Mouse (Mus musculus) lung, embryonic 15.5 days (tissue): Measurements from ENCODE around the gene Gm32687. TPM values are rescaled to one million over a fixed set of nuclear protein-coding genes. Genes with fewer than 3 reads are reported as not detected.
"Not testable (repeated sequence)": the region's sequence is repeated elsewhere in the genome, so short reads cannot be mapped to it uniquely, and the experiment has no call there.

Experiments
- ATAC-seq: fragments of 200-750 bp; cut with Nextera tagmentation; 2 replicates; pipeline ENCODE4 v1.8.0; 2017; ENCODE audit warnings: moderate number of reproducible peaks, borderline replicate concordance; ENCODE audit not compliant: low FRiP score, low TSS enrichment; ENCODE audit errors: extremely low read depth
- H3K27ac ChIP-seq: fragments of 300-500 bp; sonication (generic); 2 replicates; pipeline ENCODE4 v1.5.1; 2015; ENCODE audit warnings: moderate library complexity, mild to moderate bottlenecking, inconsistent platforms
- H3K27me3 ChIP-seq: fragments of 300-500 bp; sonication (generic); 2 replicates; pipeline ENCODE4 v1.6.1; 2015; ENCODE audit warnings: inconsistent platforms
- H3K36me3 ChIP-seq: fragments of 300-500 bp; sonication (generic); 2 replicates; pipeline ENCODE4 v1.6.1; 2015; ENCODE audit warnings: inconsistent platforms
- H3K4me1 ChIP-seq: fragments of 300-500 bp; sonication (generic); 2 replicates; pipeline ENCODE4 v1.6.1; 2015; ENCODE audit warnings: inconsistent platforms
- H3K4me2 ChIP-seq: fragments of 300-500 bp; sonication (generic); 2 replicates; pipeline ENCODE4 v1.6.1; 2015; ENCODE audit warnings: inconsistent platforms, mild to moderate bottlenecking, moderate library complexity
- H3K4me3 ChIP-seq: fragments of 300-500 bp; sonication (generic); 2 replicates; pipeline ENCODE4 v1.5.1; 2015; ENCODE audit warnings: mild to moderate bottlenecking, inconsistent platforms
- H3K9ac ChIP-seq: fragments of 300-500 bp; sonication (generic); 2 replicates; pipeline ENCODE4 v1.6.1; 2015; ENCODE audit warnings: inconsistent platforms
- H3K9me3 ChIP-seq: fragments of 300-500 bp; sonication (generic); 2 replicates; pipeline ENCODE4 v1.6.1; 2016; ENCODE audit warnings: inconsistent platforms
- WGBS: fragments of 180-500 bp; shearing (Covaris S2); methylation state at CpG from one replicate; pipeline ENCODE4 v1.1.7; 2015; 5-methylcytosine and 5-hydroxymethylcytosine counted together
- polyA plus RNA-seq: library from polyadenylated mRNA; unstranded; fragments of >200 nt; fragmentation: Nextera tagmentation; extraction: Ambion mirVana; gene quantifications from 2 replicates; pipeline ENCODE4 v1.2.1, GENCODE M21; 2015

Gene Gm32687
- polyA plus RNA-seq, result 9.5 and 10.5 TPM in 2 replicates

DNA sequence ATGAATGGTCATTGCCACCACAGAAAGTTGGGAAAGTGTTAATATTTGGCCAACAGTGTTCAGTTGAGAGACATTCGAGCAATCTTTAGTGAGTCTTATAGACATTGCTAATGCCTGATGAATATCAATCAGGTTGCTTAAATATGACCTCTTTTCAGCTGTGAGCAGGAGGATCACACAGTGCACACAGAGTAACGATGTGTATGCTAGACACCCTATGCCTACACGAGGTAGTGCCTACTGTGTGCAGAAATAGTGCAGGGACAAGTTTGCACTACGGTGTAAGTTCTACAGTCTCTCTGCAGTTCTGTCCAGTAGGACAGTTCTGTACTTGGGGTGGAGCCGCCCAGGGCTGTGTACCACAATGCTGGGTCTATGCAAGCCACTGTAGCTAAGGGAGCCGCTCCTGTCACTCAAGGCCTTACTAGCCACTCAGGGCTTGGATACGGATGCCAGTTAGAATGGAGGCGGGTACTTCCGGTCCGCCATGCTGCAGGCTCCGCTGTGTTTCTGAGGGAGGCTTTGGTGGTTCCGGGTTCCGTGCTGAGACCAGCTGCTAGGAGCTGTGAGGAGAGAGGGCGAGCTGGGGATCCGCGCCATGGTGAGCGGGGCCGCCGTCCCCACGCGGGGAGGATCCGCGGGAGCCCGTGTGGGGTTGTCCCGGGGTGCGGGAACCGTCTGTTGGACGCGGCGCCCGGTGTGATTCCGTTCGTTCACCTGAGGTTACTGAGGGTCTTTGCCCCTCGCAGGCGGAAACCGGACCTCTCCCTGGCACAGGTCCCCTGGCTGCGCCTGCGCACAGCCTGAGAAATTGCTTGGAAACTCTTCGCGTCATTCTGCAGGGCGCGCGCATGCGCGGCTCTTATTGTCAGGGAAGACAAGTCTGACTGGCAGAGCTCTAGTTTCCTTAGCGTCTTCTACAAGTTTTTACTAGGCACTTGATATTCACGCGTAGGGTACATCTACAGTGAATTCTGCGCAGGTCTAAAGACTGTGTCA is at the start of gene Gm32687:
Gene Gm32687, plus strand, starts transcription at position 526 of the 999 bp plus-strand sequence.
- not testable (repeated sequence) for H3K4me3 ChIP-seq, H3K36me3 ChIP-seq, H3K4me2 ChIP-seq, H3K4me1 ChIP-seq, H3K9me3 ChIP-seq, H3K27ac ChIP-seq, H3K9ac ChIP-seq, H3K27me3 ChIP-seq
- peak; percentile 100 for ATAC-seq
- 28% methylated on average over 6 of the region's 49 CpGs for WGBS

DNA sequence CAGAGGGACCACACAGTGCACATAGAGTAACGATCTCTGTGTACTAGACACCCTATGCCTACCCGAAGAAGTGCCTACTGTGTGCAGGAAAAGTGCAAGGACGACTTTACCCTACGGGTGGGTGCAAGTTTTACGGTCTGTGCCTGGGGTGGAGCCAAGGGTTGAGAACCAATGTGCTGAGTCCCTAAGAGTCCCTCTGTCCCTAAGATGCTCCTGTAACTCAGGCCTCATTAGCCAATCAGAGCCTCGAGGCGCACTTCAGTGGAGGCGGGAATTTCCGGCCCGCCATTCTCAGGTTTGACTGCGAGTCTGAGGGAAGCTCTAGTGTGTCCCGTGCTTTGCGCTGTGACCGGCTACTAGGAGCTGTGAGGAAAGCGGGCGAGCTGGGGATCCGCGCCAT is 17.5 kb upstream of the Gm32687 start:
- ATAC-seq, result peak; percentile 59; the same call in 1 of the 2 replicates
- not testable (repeated sequence) for H3K4me3 ChIP-seq, H3K9me3 ChIP-seq, H3K27me3 ChIP-seq, H3K4me2 ChIP-seq, H3K36me3 ChIP-seq, H3K4me1 ChIP-seq, H3K9ac ChIP-seq, H3K27ac ChIP-seq
- WGBS, result no CpG with 5 or more reads among the region's 18 CpGs

GRCm38 (mm10) chr10:81929842-81930743 is 66.4 kb downstream of the Gm32687 start, which contains the start of gene Zfp781:
TSS of gene Zfp781 (minus strand) at chr10:81930480.
- H3K27me3 ChIP-seq, H3K27ac ChIP-seq, H3K9ac ChIP-seq, H3K4me3 ChIP-seq, H3K9me3 ChIP-seq, H3K4me1 ChIP-seq, H3K36me3 ChIP-seq, H3K4me2 ChIP-seq: not testable (repeated sequence)
- no CpG with 5 or more reads among the region's 43 CpGs for WGBS
- ATAC-seq, result peak; percentile 97

Other genes with a start within 250 kb of the Gm32687 start
- gene Sirt6, start 236.1 kb upstream of the Gm32687 start, polyA plus RNA-seq, result 41.1 TPM in 2 replicates
- gene Ankrd24, start 235.4 kb upstream of the Gm32687 start, polyA plus RNA-seq, result 8.6 and 9.8 TPM in 2 replicates
- 4.3 and 4.7 TPM in 2 replicates for gene Gm10778, start 214.9 kb upstream of the Gm32687 start, polyA plus RNA-seq
- gene Zfp433, start 159.1 kb upstream of the Gm32687 start, polyA plus RNA-seq, result 17.7 and 18.0 TPM in 2 replicates
- gene Gm3055, start 92.8 kb upstream of the Gm32687 start, polyA plus RNA-seq, result 10.0 and 11.4 TPM in 2 replicates
- 3.5 and 5.2 TPM in 2 replicates for gene Gm4767, start 51.7 kb upstream of the Gm32687 start, polyA plus RNA-seq
- gene Zfp781, start 66.5 kb downstream of the Gm32687 start, polyA plus RNA-seq, result 2.9 and 5.1 TPM in 2 replicates
- 16.0 and 16.7 TPM in 2 replicates for gene Zfp873, start 184.2 kb downstream of the Gm32687 start, polyA plus RNA-seq
- gene BC024063, start 219.4 kb downstream of the Gm32687 start, polyA plus RNA-seq, result 5.9 and 6.5 TPM in 2 replicates